Mouse (Mus musculus) brain, embryonic 14.5 days (tissue): ENCODE results near the gene Desi1.

Experiments used
- CTCF ChIP-seq: fragments of 200-500 bp; IDR thresholded peaks from 2 replicates; pipeline ENCODE4 v1.5.1; 2012; ENCODE audit warnings: inconsistent platforms, mild to moderate bottlenecking, moderate library complexity, borderline replicate concordance; ENCODE audit not compliant: insufficient read depth, insufficient read length; ENCODE audit errors: extremely low read depth
- POLR2A ChIP-seq: fragments of 200-500 bp; IDR thresholded peaks from 2 replicates; pipeline ENCODE4 v1.6.1; 2012; ENCODE audit warnings: mild to moderate bottlenecking, inconsistent platforms, borderline replicate concordance; ENCODE audit not compliant: poor library complexity, insufficient read depth, insufficient read length, severe bottlenecking; ENCODE audit errors: extremely low read depth

DNA sequence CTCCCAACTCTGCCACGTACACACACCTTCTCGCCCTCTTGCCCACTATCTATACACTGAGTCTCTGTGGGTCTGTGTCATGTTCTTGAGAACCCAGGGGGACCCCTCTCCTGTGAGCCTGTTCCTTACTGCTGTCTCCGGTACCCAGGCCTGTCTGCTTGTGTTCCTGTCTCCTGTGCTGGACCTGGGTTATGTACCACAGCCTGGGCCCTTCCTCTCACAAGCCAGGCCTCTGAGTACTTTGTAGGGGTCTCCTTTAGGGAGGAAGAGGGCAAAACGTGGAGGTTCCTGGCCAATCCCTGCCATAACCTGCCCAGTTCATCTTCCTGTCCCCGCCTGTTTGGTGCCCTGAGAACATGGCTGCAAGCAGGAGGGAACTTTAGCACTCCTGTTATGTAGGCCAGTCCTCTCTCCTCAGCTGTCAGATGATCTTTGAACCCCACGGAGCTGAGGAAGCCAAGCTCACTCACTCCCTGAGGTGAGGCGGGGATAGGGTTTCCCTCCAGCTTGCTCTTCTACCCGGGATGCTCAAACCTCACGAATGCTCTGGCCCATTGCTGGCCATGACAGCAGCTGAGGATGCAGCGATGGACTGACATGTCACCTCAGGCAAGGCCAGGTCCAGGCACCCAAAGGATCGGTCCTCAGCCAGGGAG is 84.1 kb downstream of the Desi1 start:
- TF ChIP-seq POLR2A (no peak), CTCF (no peak)
